Comparison of ENCODE assay signal across 16 mouse cellular contexts in the genomic region with DNA sequence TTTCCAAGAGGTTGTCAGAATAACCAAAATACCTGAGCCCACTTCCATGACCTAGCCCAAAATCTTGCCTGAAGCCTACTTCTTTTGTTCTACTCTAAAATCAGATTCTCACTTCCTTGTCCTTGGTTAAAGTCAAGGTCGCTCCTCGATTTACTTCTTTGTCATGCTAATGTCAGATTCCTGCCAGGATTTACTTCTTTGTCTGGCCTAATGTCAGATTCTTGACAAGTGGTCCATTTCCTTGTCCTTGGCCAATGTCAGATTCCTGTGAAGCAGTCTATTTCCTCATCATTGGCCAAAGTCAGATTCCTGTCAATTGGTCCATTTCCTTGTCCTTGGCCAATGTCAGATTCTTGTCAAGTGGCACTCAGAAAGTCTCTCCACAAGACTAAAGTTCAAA.
"Had no signal": no experiment of that assay in that cellular context is flagged by ENCODE, and none has a peak within 500 bp of the region (broad histone marks: within the 10 kb centered on the region; RNA-seq: fewer than 3 reads in every experiment).

No protein-coding gene starts in this region.

- DNase-seq: gastrocnemius, postnatal 14 days; gastrocnemius, postnatal 36 days; heart, adult 11 months; heart, adult 2 months; heart, postnatal 14 days; heart, postnatal 36 days; kidney, adult 11 months; kidney, adult 2 months; kidney, adult 9 months; kidney, postnatal 14 days; kidney, postnatal 36 days; layer of hippocampus, adult 9-11 months; layer of hippocampus, postnatal 36 days; left cerebral cortex, postnatal 4 days; liver; liver, embryonic 13.5 days had no signal
